Mouse (Mus musculus): ENCODE results near the gene Adamts15.

- no peak for TF ChIP-seq CTCF (conservative IDR thresholded peaks at IDR 0.05; ENCODE audit: insufficient read depth, insufficient read length, low read depth, low read length)
- no peak for TF ChIP-seq POLR2A (IDR thresholded peaks at IDR 0.05; ENCODE audit: low read depth, low read length)
Observed at GRCm38 (mm10) chr9:30913429-30913828, 8.8 kb downstream of the Adamts15 start.

Measured in kidney, adult 2 months (tissue).